Mouse (Mus musculus): ENCODE data around the gene Elp6. TPM values are rescaled to one million over a fixed set of nuclear protein-coding genes. Genes with fewer than 3 reads are reported as not detected.

Gene Elp6
- polyA plus RNA-seq, 2 experiments = 7.5 to 8.0 TPM

DNA sequence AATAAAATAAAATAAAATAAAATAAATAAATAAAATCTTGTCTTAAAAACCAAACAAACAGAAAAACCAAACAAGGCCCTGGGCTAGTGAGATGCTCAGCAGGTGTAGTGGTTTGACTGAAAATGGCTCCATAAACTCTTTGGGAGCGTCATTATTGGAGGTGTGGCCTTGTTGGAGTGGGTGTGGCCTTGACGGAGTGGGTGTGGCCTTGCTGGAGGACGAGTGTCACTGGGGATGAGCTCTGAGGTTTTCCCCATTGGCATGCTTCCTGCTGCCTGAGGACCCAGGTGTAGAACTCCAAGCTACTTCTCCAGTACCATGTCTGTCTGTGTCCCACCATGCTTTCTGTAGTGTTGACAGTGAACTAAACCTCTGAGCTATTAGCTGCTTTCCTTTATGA lies 10.2 kb upstream of the Elp6 start:
- no peak for DNase-seq (ENCODE audit: low read depth in 3 of 3, low spot score in 3 of 3)
- Histone ChIP-seq H3K9ac (replicated peaks) (no peak overlapping the region), H3K4me2 (ENCODE audit: low read depth) (no peak overlapping the region), H3K27ac (no peak overlapping the region), H3K27me3 (ENCODE audit: control insufficient read depth, insufficient read depth, low read length) (no peaks in the 10 kb centered on the region), H3K4me3 (ENCODE audit: insufficient read depth in 1 of 2, low read depth in 2 of 2, low read length in 2 of 2) (no peak overlapping the region), H3K36me3 (replicated peaks; ENCODE audit: control insufficient read depth, insufficient read depth, low read depth) (no peaks in the 10 kb centered on the region), H3K9me3 (ENCODE audit: control insufficient read depth, low read length) (no peaks in the 10 kb centered on the region), H3K4me1 (replicated peaks; ENCODE audit: control insufficient read depth in 2 of 2, insufficient read depth in 2 of 2, low read length in 1 of 2) (no peaks in the 10 kb centered on the region)
- 27% methylated on average over 3 of the region's 3 CpGs for WGBS (ENCODE audit: insufficient replicate concordance)
- ATAC-seq (ENCODE audit: insufficient read depth) = no peak
- no peak for TF ChIP-seq EP300 (IDR thresholded peaks at IDR 0.05; ENCODE audit: low read depth)
- no peak for TF ChIP-seq CTCF (IDR thresholded peaks at IDR 0.05; ENCODE audit: low read depth)

- DNase-seq (ENCODE audit: low read depth in 3 of 3, low spot score in 3 of 3) (peak; percentile 45 to 50 (median 49)), ATAC-seq (ENCODE audit: insufficient read depth) (no peak)
- Histone ChIP-seq H3K4me2 (ENCODE audit: low read depth) (no peak overlapping the region), H3K27ac (no peak overlapping the region), H3K9ac (replicated peaks) (no peak overlapping the region), H3K36me3 (replicated peaks; ENCODE audit: control insufficient read depth, insufficient read depth, low read depth) (no peaks in the 10 kb centered on the region), H3K9me3 (ENCODE audit: control insufficient read depth, low read length) (no peaks in the 10 kb centered on the region; the same call in 1 of the 2 replicates), H3K27me3 (ENCODE audit: control insufficient read depth, insufficient read depth, low read length) (no peaks in the 10 kb centered on the region), H3K4me3 (ENCODE audit: insufficient read depth in 1 of 2, low read depth in 2 of 2, low read length in 2 of 2) (no peak overlapping the region), H3K4me1 (replicated peaks; ENCODE audit: control insufficient read depth in 2 of 2, insufficient read depth in 2 of 2, low read length in 1 of 2) (no peaks in the 10 kb centered on the region)
- under 1% methylated on average over 5 of the region's 5 CpGs for WGBS (ENCODE audit: insufficient replicate concordance)
- TF ChIP-seq CTCF (IDR thresholded peaks at IDR 0.05; ENCODE audit: low read depth) (peak; percentile 93), EP300 (IDR thresholded peaks at IDR 0.05; ENCODE audit: low read depth) (no peak)
These were observed 7.9 kb upstream of the Elp6 start for GRCm38 (mm10) chr9:110296867-110297627.

DNA sequence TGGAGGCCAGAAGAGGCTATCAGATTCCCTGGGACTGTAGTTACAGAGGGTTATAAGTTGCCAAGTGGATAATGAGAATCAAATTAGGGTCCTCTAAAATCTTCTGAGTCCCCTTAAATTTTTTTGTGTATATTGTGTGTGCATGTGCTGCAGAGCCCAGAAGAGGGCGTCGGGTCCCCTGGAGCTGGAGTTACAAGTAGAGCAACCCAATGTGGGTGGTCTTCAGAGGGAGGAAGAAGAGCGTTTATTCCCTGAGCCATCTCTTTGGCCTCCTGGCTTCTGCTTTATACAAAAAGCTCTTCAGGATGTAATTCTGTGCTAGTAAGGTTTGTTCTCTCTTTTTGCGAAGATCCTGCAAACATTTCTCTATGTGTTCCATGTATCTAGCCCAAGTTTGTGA lies 457 bp upstream of the Elp6 start:
- no peaks in the 10 kb centered on the region for H3K27me3 ChIP-seq (ENCODE audit: control insufficient read depth, insufficient read depth, low read length)
- 4% methylated on average over 4 of the region's 4 CpGs for WGBS (ENCODE audit: insufficient replicate concordance)
- no peak; the same call in 1 of the 2 replicates for ATAC-seq (ENCODE audit: insufficient read depth)

GRCm38 (mm10) chr9:110306371-110306770 lies 1.4 kb downstream of the Elp6 start:
- Histone ChIP-seq H3K27ac (no peak overlapping the region), H3K36me3 (replicated peaks; ENCODE audit: control insufficient read depth, insufficient read depth, low read depth) (peaks cover 3% of the 10 kb centered on the region), H3K9me3 (ENCODE audit: control insufficient read depth, low read length) (no peaks in the 10 kb centered on the region; the same call in 1 of the 2 replicates), H3K4me1 (replicated peaks; ENCODE audit: control insufficient read depth in 2 of 2, insufficient read depth in 2 of 2, low read length in 1 of 2) (peaks cover 11 to 13% of the 10 kb centered on the region in 2 experiments), H3K4me2 (ENCODE audit: low read depth) (peak overlapping the region; percentile 95), H3K4me3 (ENCODE audit: insufficient read depth in 1 of 2, low read depth in 2 of 2, low read length in 2 of 2) (peak overlapping the region in 1 of 2 experiments; percentile 19; a peak in 1 of 4 replicates), H3K27me3 (ENCODE audit: control insufficient read depth, insufficient read depth, low read length) (no peaks in the 10 kb centered on the region), H3K9ac (replicated peaks) (no peak overlapping the region)
- no peak for DNase-seq (ENCODE audit: low read depth in 3 of 3, low spot score in 3 of 3)
- WGBS (ENCODE audit: insufficient replicate concordance) = 46% methylated on average over 5 of the region's 5 CpGs
- no peak for TF ChIP-seq EP300 (IDR thresholded peaks at IDR 0.05; ENCODE audit: low read depth)
- TF ChIP-seq CTCF (IDR thresholded peaks at IDR 0.05; ENCODE audit: low read depth) = no peak
- no peak for ATAC-seq (ENCODE audit: insufficient read depth)

More for the DNA sequence above, 457 bp upstream of the Elp6 start:
- H3K4me3 ChIP-seq (ENCODE audit: insufficient read depth in 1 of 2, low read depth in 2 of 2, low read length in 2 of 2) = peak overlapping the region; percentile 77 to 78
- peak overlapping the region; percentile 77 for H3K9ac ChIP-seq (replicated peaks)
- no peaks in the 10 kb centered on the region for H3K36me3 ChIP-seq (replicated peaks; ENCODE audit: control insufficient read depth, insufficient read depth, low read depth)
- peak overlapping the region; percentile 95 for H3K4me2 ChIP-seq (ENCODE audit: low read depth)
- H3K4me1 ChIP-seq (replicated peaks; ENCODE audit: control insufficient read depth in 2 of 2, insufficient read depth in 2 of 2, low read length in 1 of 2) = peaks cover 11 to 13% of the 10 kb centered on the region in 2 experiments
- DNase-seq (ENCODE audit: low read depth in 3 of 3, low spot score in 3 of 3) = peak in 1 of 3 experiments; percentile 42
- TF ChIP-seq EP300 (IDR thresholded peaks at IDR 0.05; ENCODE audit: low read depth) = no peak
- TF ChIP-seq CTCF (IDR thresholded peaks at IDR 0.05; ENCODE audit: low read depth) = peak; percentile 52
- peak overlapping the region; percentile 48 for H3K27ac ChIP-seq
- H3K9me3 ChIP-seq (ENCODE audit: control insufficient read depth, low read length) = no peaks in the 10 kb centered on the region; the same call in 1 of the 2 replicates

GRCm38 (mm10) chr9:110314706-110315105 lies 9.7 kb downstream of the Elp6 start:
- Histone ChIP-seq H3K4me2 (ENCODE audit: low read depth) (no peak overlapping the region), H3K4me3 (ENCODE audit: insufficient read depth in 1 of 2, low read depth in 2 of 2, low read length in 2 of 2) (no peak overlapping the region), H3K9me3 (ENCODE audit: control insufficient read depth, low read length) (no peaks in the 10 kb centered on the region), H3K36me3 (replicated peaks; ENCODE audit: control insufficient read depth, insufficient read depth, low read depth) (peaks cover 3% of the 10 kb centered on the region), H3K9ac (replicated peaks) (no peak overlapping the region), H3K4me1 (replicated peaks; ENCODE audit: control insufficient read depth in 2 of 2, insufficient read depth in 2 of 2, low read length in 1 of 2) (no peaks in the 10 kb centered on the region), H3K27me3 (ENCODE audit: control insufficient read depth, insufficient read depth, low read length) (no peaks in the 10 kb centered on the region), H3K27ac (no peak overlapping the region)
- no peak for DNase-seq (ENCODE audit: low read depth in 3 of 3, low spot score in 3 of 3)
- 52% methylated on average over 5 of the region's 5 CpGs for whole genome bisulfite sequencing (ENCODE audit: insufficient replicate concordance)
- no peak for ATAC-seq (ENCODE audit: insufficient read depth)
- no peak for TF ChIP-seq EP300 (IDR thresholded peaks at IDR 0.05; ENCODE audit: low read depth)
- TF ChIP-seq CTCF (IDR thresholded peaks at IDR 0.05; ENCODE audit: low read depth) = no peak

Measured in liver, embryonic 14.5 days (tissue).